Mouse (Mus musculus) gastrocnemius, adult 18-20 months (tissue): ENCODE measurements around the gene Nectin1. TPM values are rescaled to one million over a fixed set of nuclear protein-coding genes. Genes with fewer than 3 reads are reported as not detected.
A peak's percentile ranks its signal among the peaks of the same experiment; 100 is the strongest.

Source experiments
- DNase-seq: peaks from one replicate; pipeline ENCODE4 v3.0.0; 2021; ENCODE audit warnings: low spot score
- total RNA-seq, 2 experiments: library from RNA; stranded (reverse); gene quantifications; 2 replicates each; pipeline ENCODE4 v1.2.3; 2021

The Nectin1 gene
- total RNA-seq, 2 experiments from 2014 or later, result 1.9 to 3.4 TPM

GRCm38 (mm10) chr9:43738480-43739084 lies 5.2 kb upstream of the Nectin1 start:
- no peak for DNase-seq

GRCm38 (mm10) chr9:43741277-43741676 lies 2.5 kb upstream of the Nectin1 start:
- no peak for DNase-seq

- DNase-seq, result no peak
Observed at GRCm38 (mm10) chr9:43742066-43742465, 1.7 kb upstream of the Nectin1 start.

GRCm38 (mm10) chr9:43742902-43743646 lies 710 bp upstream of the Nectin1 start:
- peak; percentile 78 for DNase-seq

- no peak for DNase-seq
Observed at GRCm38 (mm10) chr9:43744138-43744981, 576 bp downstream of the Nectin1 start.

GRCm38 (mm10) chr9:43745051-43745792 lies 1.4 kb downstream of the Nectin1 start:
- DNase-seq, result no peak

GRCm38 (mm10) chr9:43745951-43746703 lies 2.3 kb downstream of the Nectin1 start:
- DNase-seq, result no peak

GRCm38 (mm10) chr9:43747710-43748109 lies 3.9 kb downstream of the Nectin1 start:
- DNase-seq, result no peak

- no peak for DNase-seq
Observed at GRCm38 (mm10) chr9:43748519-43748918, 4.7 kb downstream of the Nectin1 start.

GRCm38 (mm10) chr9:43750053-43750452 lies 6.3 kb downstream of the Nectin1 start:
- DNase-seq, result no peak

- no peak for DNase-seq
Observed at GRCm38 (mm10) chr9:43751111-43751510, 7.3 kb downstream of the Nectin1 start.

GRCm38 (mm10) chr9:43753481-43753880 lies 9.7 kb downstream of the Nectin1 start:
- DNase-seq, result no peak

- DNase-seq, result no peak
Observed at GRCm38 (mm10) chr9:43754083-43754482, 10.3 kb downstream of the Nectin1 start.

GRCm38 (mm10) chr9:43754768-43755197 lies 11.0 kb downstream of the Nectin1 start:
- no peak for DNase-seq

GRCm38 (mm10) chr9:43755464-43755863 lies 11.7 kb downstream of the Nectin1 start:
- DNase-seq, result no peak

GRCm38 (mm10) chr9:43755928-43756327 lies 12.1 kb downstream of the Nectin1 start:
- no peak for DNase-seq

GRCm38 (mm10) chr9:43757225-43757624 lies 13.4 kb downstream of the Nectin1 start:
- DNase-seq, result no peak

GRCm38 (mm10) chr9:43757972-43758965 lies 14.5 kb downstream of the Nectin1 start:
- DNase-seq, result no peak

- no peak for DNase-seq
Observed at GRCm38 (mm10) chr9:43760078-43760477, 16.3 kb downstream of the Nectin1 start.
